Mouse (Mus musculus): ENCODE measurements around the gene Slc35c2. TPM values are rescaled to one million over a fixed set of nuclear protein-coding genes. Genes with fewer than 3 reads are reported as not detected.

Gene Slc35c2
- polyA plus RNA-seq, 1 experiment: 40.8 TPM

DNA sequence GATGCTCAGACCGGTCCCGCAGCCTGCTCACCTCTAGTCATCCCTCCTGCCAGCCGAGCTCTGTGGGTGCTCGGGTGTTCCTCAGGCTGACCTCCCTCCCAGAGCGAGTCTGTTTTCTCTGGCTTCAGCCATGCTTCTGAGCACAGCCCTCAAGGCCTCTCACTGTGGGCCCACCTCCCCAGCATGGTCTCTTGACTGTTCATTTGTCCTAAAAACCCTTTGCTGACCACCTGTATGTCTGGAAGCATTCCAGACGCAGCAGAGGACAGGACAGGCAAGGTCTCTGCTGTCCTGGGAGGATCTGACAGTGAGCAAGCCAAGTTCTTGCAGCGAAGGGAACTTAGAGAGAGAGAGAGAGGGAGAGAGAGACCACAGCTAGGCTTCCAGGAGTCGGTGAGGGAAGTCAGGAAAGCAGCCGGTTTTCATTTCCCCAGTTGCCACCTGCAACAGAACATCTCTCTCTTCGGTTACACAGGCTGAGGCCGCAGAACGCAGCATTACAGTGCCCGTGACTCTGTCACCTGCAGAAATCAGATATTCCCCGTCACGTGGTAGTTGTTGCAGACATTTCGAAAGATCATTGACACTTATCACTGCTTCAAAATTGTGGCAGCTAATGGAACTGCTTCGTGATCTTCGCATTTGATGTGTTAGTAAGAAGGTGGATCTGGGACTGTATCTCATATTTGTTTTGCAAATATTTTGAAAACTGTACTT lies 25.2 kb downstream of the Slc35c2 start:
- Histone ChIP-seq H3K4me1 (ENCODE audit: control insufficient read depth, insufficient read depth, low read length) (no peaks in the 10 kb centered on the region), H3K4me3 (ENCODE audit: insufficient read depth, low read length) (no peak overlapping the region), H3K27ac (ENCODE audit: insufficient read depth, low read length) (no peak overlapping the region)
- TF ChIP-seq CTCF (IDR thresholded peaks at IDR 0.05; ENCODE audit: borderline replicate concordance, insufficient read depth, low read length) (no peak), POLR2A (IDR thresholded peaks at IDR 0.05; ENCODE audit: low read depth, low read length) (no peak)

DNA sequence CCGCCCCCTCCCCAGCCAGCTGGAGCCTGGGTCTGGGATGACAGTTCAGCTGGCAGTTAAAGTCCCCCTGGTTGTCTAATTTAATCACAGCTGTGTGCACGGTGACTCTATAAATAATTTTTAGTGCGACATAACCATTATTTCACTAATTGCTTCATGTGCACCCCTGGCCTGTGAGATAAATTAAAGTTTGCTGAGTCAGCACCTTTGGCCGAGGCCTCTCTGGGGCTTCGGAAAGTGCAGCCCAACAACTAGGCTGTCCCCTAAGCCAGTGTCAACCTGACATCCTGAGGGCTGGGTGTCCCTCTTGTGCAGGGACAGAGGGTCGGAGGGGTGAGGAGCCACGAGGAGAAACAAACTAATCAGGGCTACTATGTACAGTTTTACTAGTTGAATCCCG lies 27.8 kb downstream of the Slc35c2 start:
- Histone ChIP-seq H3K4me3 (ENCODE audit: insufficient read depth, low read length) (no peak overlapping the region), H3K4me1 (ENCODE audit: control insufficient read depth, insufficient read depth, low read length) (no peaks in the 10 kb centered on the region), H3K27ac (ENCODE audit: insufficient read depth, low read length) (no peak overlapping the region)
- TF ChIP-seq CTCF (IDR thresholded peaks at IDR 0.05; ENCODE audit: borderline replicate concordance, insufficient read depth, low read length) (no peak), POLR2A (IDR thresholded peaks at IDR 0.05; ENCODE audit: low read depth, low read length) (no peak)

- H3K4me1 ChIP-seq (ENCODE audit: control insufficient read depth, insufficient read depth, low read length): no peaks in the 10 kb centered on the region
- H3K27ac ChIP-seq (ENCODE audit: insufficient read depth, low read length): no peak overlapping the region
- TF ChIP-seq CTCF (IDR thresholded peaks at IDR 0.05; ENCODE audit: borderline replicate concordance, insufficient read depth, low read length): no peak
- no peak for TF ChIP-seq POLR2A (IDR thresholded peaks at IDR 0.05; ENCODE audit: low read depth, low read length)
- no peak overlapping the region for H3K4me3 ChIP-seq (ENCODE audit: insufficient read depth, low read length)
Measured at GRCm38 (mm10) chr2:165258321-165258720, 29.3 kb downstream of the Slc35c2 start.

DNA sequence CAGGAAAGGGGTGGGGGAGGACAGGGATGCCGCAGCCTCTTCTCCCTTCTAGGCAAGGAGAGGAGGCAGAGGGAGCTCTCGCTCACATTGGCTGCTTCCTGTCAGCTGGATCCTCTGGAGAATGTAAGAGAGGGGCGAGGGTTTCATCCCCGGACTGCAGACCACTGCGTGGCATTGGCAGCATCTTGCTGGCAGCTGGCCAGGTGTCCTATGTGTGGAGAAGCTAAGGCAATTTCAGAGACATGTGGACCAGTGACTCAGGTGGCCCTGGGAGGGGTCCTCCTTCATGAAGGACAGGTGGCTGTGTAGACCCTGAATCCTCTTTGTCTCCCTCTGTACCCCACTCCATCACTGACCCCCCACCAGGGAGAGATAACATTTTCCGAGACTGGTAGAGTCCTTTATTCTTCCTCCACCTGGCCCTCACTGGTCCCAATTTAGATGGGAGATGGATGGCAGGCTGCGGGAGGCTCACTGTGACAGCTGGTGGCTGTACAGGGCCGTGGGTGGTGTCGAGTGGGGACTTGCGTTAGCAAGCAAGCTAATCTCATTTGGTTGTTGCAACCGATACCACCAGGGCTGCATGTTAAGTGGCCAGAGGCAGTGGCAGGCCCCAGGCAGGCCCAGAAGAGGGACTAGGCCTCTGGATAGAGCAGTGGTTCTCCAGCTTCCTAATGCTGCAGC lies 30.4 kb downstream of the Slc35c2 start:
- Histone ChIP-seq H3K27ac (ENCODE audit: insufficient read depth, low read length) (no peak overlapping the region), H3K4me1 (ENCODE audit: control insufficient read depth, insufficient read depth, low read length) (no peaks in the 10 kb centered on the region), H3K4me3 (ENCODE audit: insufficient read depth, low read length) (no peak overlapping the region)
- no peak for TF ChIP-seq CTCF (IDR thresholded peaks at IDR 0.05; ENCODE audit: borderline replicate concordance, insufficient read depth, low read length)
- no peak for TF ChIP-seq POLR2A (IDR thresholded peaks at IDR 0.05; ENCODE audit: low read depth, low read length)

DNA sequence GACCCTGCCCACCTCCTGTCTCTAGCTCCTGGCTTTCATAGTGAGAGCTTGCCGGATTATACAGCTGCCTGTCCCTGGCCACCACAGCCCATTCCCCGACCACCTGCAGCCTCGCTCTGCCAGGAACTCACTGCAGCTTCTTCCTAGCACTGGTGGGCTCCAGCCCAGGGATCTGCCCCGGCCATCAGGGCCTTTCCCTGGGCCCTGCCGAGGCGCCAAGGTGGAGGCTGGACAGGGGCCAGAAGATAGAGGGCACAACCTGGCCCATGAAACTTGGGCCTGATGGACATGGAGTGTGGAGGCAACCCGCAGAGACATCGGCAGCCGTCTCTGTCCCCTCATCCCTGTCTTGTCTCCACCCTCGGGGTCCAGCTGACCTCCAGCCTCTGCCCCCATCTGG lies 31.5 kb downstream of the Slc35c2 start:
- TF ChIP-seq POLR2A (IDR thresholded peaks at IDR 0.05; ENCODE audit: low read depth, low read length) (no peak), CTCF (IDR thresholded peaks at IDR 0.05; ENCODE audit: borderline replicate concordance, insufficient read depth, low read length) (no peak)
- H3K4me3 ChIP-seq (ENCODE audit: insufficient read depth, low read length): no peak overlapping the region

DNA sequence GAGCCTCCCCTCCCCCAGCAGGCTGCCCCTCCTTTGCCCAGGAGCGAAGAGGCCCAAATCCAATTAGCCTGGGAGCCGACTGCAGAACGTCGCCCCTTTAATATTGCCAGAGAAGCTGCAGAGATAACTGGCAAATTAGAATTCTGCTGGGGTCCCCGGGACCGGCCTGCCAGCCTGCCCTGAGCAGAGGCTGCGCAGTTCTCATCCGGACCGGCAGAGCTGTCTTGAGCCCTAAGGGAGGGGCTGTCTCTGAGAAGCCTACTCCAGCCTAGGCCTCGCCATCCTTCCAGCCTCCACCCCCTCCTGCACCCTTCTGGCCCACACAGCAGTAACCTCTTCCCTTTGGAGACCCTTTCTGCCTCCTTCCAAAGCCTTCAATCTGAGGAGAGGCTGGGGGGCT lies 33.8 kb downstream of the Slc35c2 start:
- no peak overlapping the region for H3K27ac ChIP-seq (ENCODE audit: insufficient read depth, low read length)
- TF ChIP-seq CTCF (IDR thresholded peaks at IDR 0.05; ENCODE audit: borderline replicate concordance, insufficient read depth, low read length) (no peak), POLR2A (IDR thresholded peaks at IDR 0.05; ENCODE audit: low read depth, low read length) (no peak)
- no peaks in the 10 kb centered on the region for H3K4me1 ChIP-seq (ENCODE audit: control insufficient read depth, insufficient read depth, low read length)
- H3K4me3 ChIP-seq (ENCODE audit: insufficient read depth, low read length): no peak overlapping the region

More for the DNA sequence above, 31.5 kb downstream of the Slc35c2 start:
- no peaks in the 10 kb centered on the region for H3K4me1 ChIP-seq (ENCODE audit: control insufficient read depth, insufficient read depth, low read length)
- no peak overlapping the region for H3K27ac ChIP-seq (ENCODE audit: insufficient read depth, low read length)

DNA sequence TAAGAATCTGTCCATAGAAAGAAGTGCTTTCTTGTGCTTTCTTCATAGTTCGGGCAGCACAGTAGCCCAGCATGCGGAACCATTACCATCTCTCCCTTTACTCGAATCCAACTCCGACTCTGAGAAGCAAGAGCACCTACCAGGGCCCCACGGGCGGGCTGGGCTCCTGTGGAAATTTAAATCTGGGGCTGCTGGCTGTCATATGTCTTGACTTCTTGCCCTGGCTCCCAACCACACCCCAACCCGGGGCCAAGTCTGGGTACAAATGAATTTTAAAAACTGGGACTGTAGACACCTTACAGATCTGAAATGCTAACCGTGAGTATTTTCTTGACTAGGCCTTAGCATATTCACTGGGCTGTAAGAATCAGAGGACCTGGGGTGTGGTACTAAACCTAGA lies 34.4 kb downstream of the Slc35c2 start:
- TF ChIP-seq POLR2A (IDR thresholded peaks at IDR 0.05; ENCODE audit: low read depth, low read length): no peak
- no peak for TF ChIP-seq CTCF (IDR thresholded peaks at IDR 0.05; ENCODE audit: borderline replicate concordance, insufficient read depth, low read length)
- H3K4me1 ChIP-seq (ENCODE audit: control insufficient read depth, insufficient read depth, low read length): no peaks in the 10 kb centered on the region
- H3K4me3 ChIP-seq (ENCODE audit: insufficient read depth, low read length): no peak overlapping the region
- H3K27ac ChIP-seq (ENCODE audit: insufficient read depth, low read length): no peak overlapping the region

DNA sequence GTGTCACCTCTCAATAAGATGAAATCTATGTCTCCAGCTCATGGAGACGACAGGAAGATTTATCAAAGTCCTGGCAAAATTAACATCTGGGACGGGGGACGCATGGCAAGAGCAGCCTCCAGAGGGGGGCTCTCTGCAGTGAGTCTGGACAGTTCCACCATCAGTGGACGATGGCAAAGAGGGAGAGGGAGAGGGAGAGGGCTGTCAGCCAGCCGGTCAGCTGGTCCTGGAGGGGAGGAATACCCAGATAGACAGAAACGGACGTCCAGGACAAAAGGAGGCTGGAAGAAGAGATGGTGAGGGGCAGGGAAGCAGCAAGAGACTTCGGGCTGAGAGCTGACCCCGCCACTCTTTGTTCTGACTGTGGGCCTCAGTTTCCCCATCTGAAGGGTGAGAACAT lies 34.9 kb downstream of the Slc35c2 start:
- no peak overlapping the region for H3K27ac ChIP-seq (ENCODE audit: insufficient read depth, low read length)
- no peak overlapping the region for H3K4me3 ChIP-seq (ENCODE audit: insufficient read depth, low read length)
- no peak for TF ChIP-seq POLR2A (IDR thresholded peaks at IDR 0.05; ENCODE audit: low read depth, low read length)
- no peak for TF ChIP-seq CTCF (IDR thresholded peaks at IDR 0.05; ENCODE audit: borderline replicate concordance, insufficient read depth, low read length)
- H3K4me1 ChIP-seq (ENCODE audit: control insufficient read depth, insufficient read depth, low read length): no peaks in the 10 kb centered on the region

- no peaks in the 10 kb centered on the region for H3K4me1 ChIP-seq (ENCODE audit: control insufficient read depth, insufficient read depth, low read length)
- no peak overlapping the region for H3K27ac ChIP-seq (ENCODE audit: insufficient read depth, low read length)
- H3K4me3 ChIP-seq (ENCODE audit: insufficient read depth, low read length): no peak overlapping the region
- no peak for TF ChIP-seq POLR2A (IDR thresholded peaks at IDR 0.05; ENCODE audit: low read depth, low read length)
- TF ChIP-seq CTCF (IDR thresholded peaks at IDR 0.05; ENCODE audit: borderline replicate concordance, insufficient read depth, low read length): no peak
Measured at GRCm38 (mm10) chr2:165252381-165252780, 35.3 kb downstream of the Slc35c2 start.

- Histone ChIP-seq H3K27ac (ENCODE audit: insufficient read depth, low read length) (no peak overlapping the region), H3K4me1 (ENCODE audit: control insufficient read depth, insufficient read depth, low read length) (no peaks in the 10 kb centered on the region), H3K4me3 (ENCODE audit: insufficient read depth, low read length) (no peak overlapping the region)
- TF ChIP-seq POLR2A (IDR thresholded peaks at IDR 0.05; ENCODE audit: low read depth, low read length) (no peak), CTCF (IDR thresholded peaks at IDR 0.05; ENCODE audit: borderline replicate concordance, insufficient read depth, low read length) (no peak)
Measured at GRCm38 (mm10) chr2:165250903-165251302, 36.8 kb downstream of the Slc35c2 start.
